Mouse (Mus musculus): ENCODE measurements at regions not wholly inside any gene's neighbourhood (a gene's known extent, or its start where the extent isn't known, plus 50 kb on each side); places are given as distances from the start of the nearest gene placed in this dataset.

GRCm38 (mm10) chr12:112438206-112438605 is 51.0 kb upstream of the A530016L24Rik start:
- TF ChIP-seq CTCF (conservative IDR thresholded peaks at IDR 0.05; ENCODE audit: low read length) = no peak
- TF ChIP-seq NANOG (IDR thresholded peaks at IDR 0.05; ENCODE audit: borderline replicate concordance, low read length) = no peak

Measured in E14TG2a.4 (cell line).